Mouse (Mus musculus) midbrain, postnatal 0 days (tissue): ENCODE measurements at regions not wholly inside any gene's neighbourhood (a gene's known extent, or its start where the extent isn't known, plus 50 kb on each side); places are given as distances from the start of the nearest gene placed in this dataset.

Source experiments
- ATAC-seq: fragments of 200-750 bp; cut with Nextera tagmentation; 2 replicates; pipeline ENCODE4 v1.8.0; 2017; ENCODE audit warnings: moderate number of reproducible peaks, mild to moderate bottlenecking, moderate TSS enrichment, moderate library complexity; ENCODE audit not compliant: low FRiP score
- DNase-seq: peaks from one replicate; pipeline ENCODE4 v3.0.0-alpha.2; 2015; ENCODE audit warnings: low spot score
- H3K27ac ChIP-seq: fragments of 300-500 bp; sonication (generic); 2 replicates; pipeline ENCODE4 v1.5.1; 2014; ENCODE audit warnings: low read depth, mild to moderate bottlenecking, low read length, mixed read lengths
- H3K27me3 ChIP-seq: fragments of 300-500 bp; sonication (generic); 2 replicates; pipeline ENCODE4 v1.6.1; 2014; ENCODE audit warnings: low read length, control low read depth, mixed read lengths; ENCODE audit not compliant: insufficient read depth
- H3K36me3 ChIP-seq: fragments of 300-500 bp; sonication (generic); 2 replicates; pipeline ENCODE4 v1.6.1; 2014; ENCODE audit warnings: low read length, control low read depth, mixed read lengths; ENCODE audit not compliant: insufficient read depth
- H3K4me1 ChIP-seq: fragments of 300-500 bp; sonication (generic); 2 replicates; pipeline ENCODE4 v1.6.1; 2014; ENCODE audit warnings: mild to moderate bottlenecking, control low read depth, antibody characterized with exemption, low read length, mixed read lengths; ENCODE audit not compliant: insufficient read depth
- H3K4me2 ChIP-seq: fragments of 300-500 bp; sonication (generic); 2 replicates; pipeline ENCODE4 v1.6.1; 2014; ENCODE audit warnings: low read depth, mild to moderate bottlenecking, low read length, mixed read lengths; ENCODE audit not compliant: poor library complexity, severe bottlenecking
- H3K4me3 ChIP-seq: fragments of 300-500 bp; sonication (generic); 2 replicates; pipeline ENCODE4 v1.5.1; 2014; ENCODE audit warnings: low read depth, mild to moderate bottlenecking, low read length, moderate library complexity
- H3K9ac ChIP-seq: fragments of 300-500 bp; sonication (generic); replicated peaks from 2 replicates; pipeline ENCODE4 v1.6.1; 2014; ENCODE audit warnings: mild to moderate bottlenecking, low read length, moderate library complexity, mixed read lengths; ENCODE audit not compliant: poor library complexity, severe bottlenecking
- H3K9me3 ChIP-seq: fragments of 300-500 bp; sonication (generic); 2 replicates; pipeline ENCODE4 v1.6.1; 2016; ENCODE audit warnings: low read length, control low read depth
- CTCF ChIP-seq: IDR thresholded peaks from 2 replicates; pipeline ENCODE4 v1.5.1; 2016; ENCODE audit warnings: antibody characterized with exemption, mild to moderate bottlenecking
- WGBS: fragments of 180-500 bp; shearing (Covaris S2); extraction: QIAGEN DNeasy Blood & Tissue Kit; methylation state at CpG from one replicate; pipeline ENCODE4 v1.1.7; 2014; 5-methylcytosine and 5-hydroxymethylcytosine counted together

DNA sequence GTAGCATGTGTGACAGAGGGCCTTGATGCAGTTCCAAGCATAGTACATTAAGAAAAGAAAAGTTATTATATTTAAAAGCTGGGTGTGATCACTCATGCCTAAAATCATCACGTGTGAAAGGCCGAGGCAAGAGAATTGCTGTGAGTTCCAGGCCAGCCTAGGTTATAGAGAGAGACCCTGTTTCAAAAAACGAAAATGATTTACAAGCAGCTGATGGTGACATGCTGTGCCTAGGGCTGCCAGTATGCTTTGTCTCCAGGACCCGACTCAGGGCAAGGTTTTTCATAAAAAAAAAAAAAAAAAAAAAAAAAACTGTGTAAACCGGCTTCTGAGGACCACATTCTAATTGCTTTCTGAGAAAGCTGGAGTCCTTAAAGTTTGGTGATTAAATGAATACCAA is 315.9 kb upstream of the Adgrl2 start:
- no peak for TF ChIP-seq CTCF

DNA sequence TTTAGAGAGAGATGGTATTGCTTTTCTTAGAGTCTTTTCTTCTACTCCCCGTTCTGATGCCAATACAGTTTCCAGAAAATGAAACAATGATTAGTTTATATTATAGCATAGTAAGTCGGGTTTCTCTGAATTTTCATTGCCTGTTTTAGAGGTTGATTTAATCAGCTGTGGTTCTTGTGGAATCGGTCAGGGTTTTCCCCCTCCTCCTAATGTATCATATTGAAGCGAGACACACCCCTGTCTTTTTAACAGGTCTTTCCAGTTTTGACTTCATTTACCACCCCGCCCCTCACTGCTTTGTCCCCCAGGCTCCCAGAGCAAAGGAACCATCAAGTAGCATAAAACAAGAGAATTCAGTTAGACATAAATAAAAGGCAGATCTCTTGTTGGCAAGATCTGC is 315.1 kb upstream of the Adgrl2 start:
- Histone ChIP-seq H3K4me3 (no peak overlapping the region), H3K27ac (no peak overlapping the region), H3K4me1 (no peaks in the 10 kb centered on the region), H3K9me3 (no peaks in the 10 kb centered on the region), H3K4me2 (no peak overlapping the region), H3K9ac (no peak overlapping the region), H3K27me3 (no peaks in the 10 kb centered on the region), H3K36me3 (no peaks in the 10 kb centered on the region)
- 75% methylated on average over 5 of the region's 5 CpGs for WGBS
- DNase-seq = no peak
- no peak for ATAC-seq
- TF ChIP-seq CTCF = no peak

More for the DNA sequence above, 315.9 kb upstream of the Adgrl2 start:
- Histone ChIP-seq H3K27me3 (no peaks in the 10 kb centered on the region), H3K4me1 (no peaks in the 10 kb centered on the region), H3K27ac (no peak overlapping the region), H3K4me2 (no peak overlapping the region), H3K4me3 (no peak overlapping the region), H3K36me3 (no peaks in the 10 kb centered on the region), H3K9me3 (no peaks in the 10 kb centered on the region), H3K9ac (no peak overlapping the region)
- ATAC-seq (no peak), DNase-seq (no peak)
- WGBS = 25% methylated on average over 5 of the region's 5 CpGs

DNA sequence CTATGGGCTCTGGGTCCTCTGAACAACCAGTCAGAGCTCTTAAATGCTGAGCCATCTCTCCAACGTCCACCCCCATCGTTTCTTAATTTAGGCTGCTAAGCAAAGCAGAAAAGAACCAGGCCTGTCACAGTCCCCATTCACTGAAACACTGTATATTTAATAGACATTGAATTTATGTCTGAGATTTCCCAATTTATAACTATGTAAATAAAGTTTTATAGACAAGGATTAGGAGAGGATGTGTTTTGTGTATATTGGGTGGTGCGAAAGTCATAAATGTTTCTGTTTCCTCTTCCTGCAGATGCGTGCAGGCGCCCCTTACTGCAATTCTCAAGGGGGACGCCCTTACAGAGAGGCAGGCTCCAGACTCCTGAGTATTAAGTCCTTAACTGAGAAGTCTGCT is 314.7 kb upstream of the Adgrl2 start:
- ATAC-seq = no peak
- no peak for DNase-seq
- TF ChIP-seq CTCF = no peak
- Histone ChIP-seq H3K36me3 (no peaks in the 10 kb centered on the region), H3K27ac (no peak overlapping the region), H3K9me3 (no peaks in the 10 kb centered on the region), H3K4me1 (no peaks in the 10 kb centered on the region), H3K27me3 (no peaks in the 10 kb centered on the region), H3K4me2 (no peak overlapping the region), H3K9ac (no peak overlapping the region), H3K4me3 (no peak overlapping the region)
- whole genome bisulfite sequencing = 69% methylated on average over 6 of the region's 6 CpGs

DNA sequence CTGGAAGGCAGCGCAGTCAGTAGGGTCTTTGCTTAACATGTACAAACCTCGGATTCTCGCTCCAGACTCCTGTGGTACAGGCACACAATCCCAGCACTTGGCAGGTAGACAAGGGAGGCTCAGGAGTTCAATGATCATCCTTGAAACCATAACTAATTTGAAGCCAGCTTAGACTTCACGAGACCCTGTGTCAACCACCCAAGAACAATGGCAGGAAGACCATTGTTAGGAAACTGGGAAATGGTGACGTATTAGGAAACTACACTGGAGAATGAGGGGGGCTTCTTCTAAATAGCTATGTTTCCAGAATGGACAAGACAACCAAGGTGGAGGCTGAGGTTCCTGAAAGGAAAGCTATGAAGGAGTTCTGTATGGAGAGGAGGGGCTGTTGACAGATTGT is 313.1 kb upstream of the Adgrl2 start:
- Histone ChIP-seq H3K4me2 (no peak overlapping the region), H3K36me3 (no peaks in the 10 kb centered on the region), H3K27ac (no peak overlapping the region), H3K9ac (no peak overlapping the region), H3K4me3 (no peak overlapping the region), H3K27me3 (no peaks in the 10 kb centered on the region), H3K4me1 (no peaks in the 10 kb centered on the region), H3K9me3 (no peaks in the 10 kb centered on the region)
- DNase-seq = no peak
- no peak for TF ChIP-seq CTCF
- 83% methylated on average over 5 of the region's 5 CpGs for WGBS
- ATAC-seq = no peak

DNA sequence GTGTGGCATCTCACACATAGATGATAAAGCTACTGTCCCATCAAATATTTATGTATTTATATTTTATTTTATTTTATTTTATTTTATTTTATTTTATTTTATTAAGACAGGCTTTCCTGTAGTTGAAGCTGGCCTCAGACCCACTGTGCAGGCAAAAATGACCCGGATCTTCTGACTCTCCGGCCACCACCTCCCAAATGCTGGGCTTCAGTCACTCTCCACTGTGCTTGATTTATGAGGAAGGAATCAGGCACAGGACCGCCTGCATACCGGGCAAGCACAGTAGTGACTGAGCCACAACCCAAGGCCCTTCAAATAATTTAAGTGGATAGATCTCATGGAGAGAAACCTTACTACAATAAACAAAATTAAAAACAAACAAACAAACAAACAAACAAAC is 309.6 kb upstream of the Adgrl2 start:
- Histone ChIP-seq H3K4me2 (no peak overlapping the region), H3K36me3 (no peaks in the 10 kb centered on the region), H3K9me3 (no peaks in the 10 kb centered on the region), H3K4me1 (0 out of 2 replicates have a peak, but pooled peaks cover 3% of the 10 kb centered on the region), H3K9ac (no peak overlapping the region), H3K27me3 (no peaks in the 10 kb centered on the region), H3K4me3 (no peak overlapping the region), H3K27ac (no peak overlapping the region)
- DNase-seq (no peak), ATAC-seq (no peak)
- 95% methylated on average over 4 of the region's 4 CpGs for WGBS
- TF ChIP-seq CTCF = no peak

DNA sequence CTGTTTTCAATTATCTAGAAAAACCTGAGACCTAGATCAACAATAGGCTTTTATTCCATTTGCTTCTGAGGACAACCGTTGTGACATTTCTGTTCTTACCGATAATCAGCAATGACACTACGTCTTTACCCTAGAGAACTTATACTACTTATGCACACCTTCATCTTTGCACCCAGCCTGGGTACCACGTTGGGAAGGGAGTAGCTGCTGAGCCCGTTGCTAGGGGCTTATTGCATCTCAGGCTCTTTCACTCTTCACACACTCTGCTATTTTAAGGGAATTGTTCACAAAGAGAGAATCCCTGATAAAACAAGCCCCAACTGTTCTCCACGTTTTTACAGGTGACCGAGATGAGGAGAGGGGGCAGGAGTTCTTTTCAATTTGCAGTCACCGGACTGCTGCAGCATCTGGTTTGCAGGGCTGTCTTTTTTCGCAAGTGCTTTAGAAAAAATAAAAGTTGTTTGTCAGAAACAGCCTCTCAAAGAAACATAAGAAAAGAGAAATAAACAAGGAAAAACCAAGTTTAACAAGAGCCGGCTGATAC is 306.1 kb upstream of the Adgrl2 start:
- no peak overlapping the region for H3K9ac ChIP-seq
- H3K4me3 ChIP-seq = no peak overlapping the region
- H3K9me3 ChIP-seq = no peaks in the 10 kb centered on the region
- H3K27ac ChIP-seq = no peak overlapping the region
- 0 out of 2 replicates have a peak, but pooled peaks cover 3% of the 10 kb centered on the region for H3K4me1 ChIP-seq
- no peaks in the 10 kb centered on the region for H3K36me3 ChIP-seq
- WGBS = 37% methylated on average over 10 of the region's 10 CpGs
- H3K27me3 ChIP-seq = no peaks in the 10 kb centered on the region
- DNase-seq = no peak
- TF ChIP-seq CTCF = no peak
- H3K4me2 ChIP-seq = no peak overlapping the region
- no peak for ATAC-seq
